Mouse (Mus musculus) intestine, embryonic 14.5 days (tissue): ENCODE results near the gene Tubgcp6. TPM values are rescaled to one million over a fixed set of nuclear protein-coding genes. Genes with fewer than 3 reads are reported as not detected.

ENCODE experiments used
- ATAC-seq: fragments of 200-750 bp; cut with Nextera tagmentation; replicated peaks from 2 replicates; pipeline ENCODE4 v1.8.0; 2017; ENCODE audit warnings: low read depth, moderate number of reproducible peaks, moderate TSS enrichment, moderate library complexity; ENCODE audit not compliant: low FRiP score, low TSS enrichment
- DNase-seq: peaks from one replicate; pipeline ENCODE4 v3.0.0-alpha.2; 2018; ENCODE audit warnings: low spot score
- H3K27ac ChIP-seq: fragments of 300-500 bp; sonication (generic); 2 replicates; pipeline ENCODE4 v1.5.1; 2014; ENCODE audit warnings: low read depth, mild to moderate bottlenecking, control low read depth
- H3K27me3 ChIP-seq: fragments of 300-500 bp; sonication (generic); replicated peaks from 2 replicates; pipeline ENCODE4 v1.6.1; 2014; ENCODE audit warnings: low read length, control low read depth; ENCODE audit not compliant: control insufficient read depth, insufficient read depth
- H3K36me3 ChIP-seq: fragments of 300-500 bp; sonication (generic); 2 replicates; pipeline ENCODE4 v1.6.1; 2014; ENCODE audit warnings: low read length, control low read depth; ENCODE audit not compliant: control insufficient read depth, insufficient read depth
- H3K4me1 ChIP-seq: fragments of 300-500 bp; sonication (generic); replicated peaks from 2 replicates; pipeline ENCODE4 v1.6.1; 2014; ENCODE audit warnings: low read length, control low read depth, mixed read lengths; ENCODE audit not compliant: control insufficient read depth, insufficient read depth
- H3K4me2 ChIP-seq: fragments of 300-500 bp; sonication (generic); 2 replicates; pipeline ENCODE4 v1.6.1; 2014; ENCODE audit warnings: low read length
- H3K4me3 ChIP-seq: fragments of 300-500 bp; sonication (generic); 2 replicates; pipeline ENCODE4 v1.5.1; 2014; ENCODE audit warnings: low read depth, low read length, control low read depth, mixed read lengths
- H3K9ac ChIP-seq: fragments of 300-500 bp; sonication (generic); 2 replicates; pipeline ENCODE4 v1.6.1; 2014; ENCODE audit warnings: mild to moderate bottlenecking, low read length
- H3K9me3 ChIP-seq: fragments of 300-500 bp; sonication (generic); 2 replicates; pipeline ENCODE4 v1.6.1; 2016; ENCODE audit warnings: low read length, control low read depth; ENCODE audit not compliant: control insufficient read depth
- WGBS: fragments of 180-500 bp; shearing (Covaris S2); extraction: QIAGEN DNeasy Blood & Tissue Kit; methylation state at CpG from one replicate; pipeline ENCODE4 v1.1.7; 2014; 5-methylcytosine and 5-hydroxymethylcytosine counted together
- polyA plus RNA-seq: library from polyadenylated mRNA; unstranded; fragments of >200 nt; fragmentation: Nextera tagmentation; extraction: Ambion mirVana; gene quantifications from 2 replicates; pipeline ENCODE4 v1.2.1, GENCODE M21; 2014

The Tubgcp6 gene
- polyA plus RNA-seq, 1 experiment from 2014 or later = 16.0 TPM

GRCm38 (mm10) chr15:89127364-89127940, 4.5 kb upstream of the Tubgcp6 start:
- H3K9me3 ChIP-seq = no peaks in the 10 kb centered on the region
- 83% methylated on average over 8 of the region's 8 CpGs for WGBS
- H3K27ac ChIP-seq = no peak overlapping the region
- DNase-seq = no peak
- no peak overlapping the region for H3K9ac ChIP-seq
- H3K27me3 ChIP-seq = no peaks in the 10 kb centered on the region
- H3K36me3 ChIP-seq = 0 out of 2 replicates have a peak, but pooled peaks cover 11% of the 10 kb centered on the region
- no peak for ATAC-seq
- peaks cover 16% of the 10 kb centered on the region for H3K4me1 ChIP-seq
- H3K4me3 ChIP-seq = 0 out of 2 replicates have a peak overlapping the region, but pooled peaks have one; percentile 71
- H3K4me2 ChIP-seq = peak overlapping the region; percentile 82

- Histone ChIP-seq H3K4me2 (no peak overlapping the region), H3K27me3 (no peaks in the 10 kb centered on the region), H3K4me3 (no peak overlapping the region), H3K9ac (no peak overlapping the region), H3K27ac (no peak overlapping the region), H3K9me3 (no peaks in the 10 kb centered on the region), H3K4me1 (peaks cover 22% of the 10 kb centered on the region), H3K36me3 (0 out of 2 replicates have a peak, but pooled peaks cover 11% of the 10 kb centered on the region)
- 87% methylated on average over 8 of the region's 8 CpGs for WGBS
- DNase-seq = no peak
- no peak for ATAC-seq
Measured at GRCm38 (mm10) chr15:89126622-89127021, 3.7 kb upstream of the Tubgcp6 start.

GRCm38 (mm10) chr15:89125351-89125750, 2.4 kb upstream of the Tubgcp6 start:
- no peak overlapping the region for H3K4me2 ChIP-seq
- no peak overlapping the region for H3K9ac ChIP-seq
- H3K36me3 ChIP-seq = peaks cover 11% of the 10 kb centered on the region; the same call in 1 of the 2 replicates
- DNase-seq = no peak
- no peak overlapping the region for H3K4me3 ChIP-seq
- H3K9me3 ChIP-seq = no peaks in the 10 kb centered on the region
- peaks cover 31% of the 10 kb centered on the region for H3K4me1 ChIP-seq
- 93% methylated on average over 9 of the region's 9 CpGs for whole genome bisulfite sequencing
- no peak overlapping the region for H3K27ac ChIP-seq
- no peaks in the 10 kb centered on the region for H3K27me3 ChIP-seq
- ATAC-seq = no peak

GRCm38 (mm10) chr15:89124312-89124711, 1.4 kb upstream of the Tubgcp6 start:
- Histone ChIP-seq H3K27me3 (no peaks in the 10 kb centered on the region), H3K4me2 (no peak overlapping the region), H3K4me1 (peaks cover 34% of the 10 kb centered on the region), H3K36me3 (peaks cover 11% of the 10 kb centered on the region; the same call in 1 of the 2 replicates), H3K9ac (no peak overlapping the region), H3K27ac (no peak overlapping the region), H3K4me3 (no peak overlapping the region), H3K9me3 (no peaks in the 10 kb centered on the region)
- WGBS = 91% methylated on average over 3 of the region's 3 CpGs
- ATAC-seq (no peak), DNase-seq (no peak)

- peaks cover 11% of the 10 kb centered on the region; the same call in 1 of the 2 replicates for H3K36me3 ChIP-seq
- ATAC-seq (0 out of 2 replicates have a peak, but pooled peaks have one; percentile 6), DNase-seq (peak; percentile 57)
- H3K4me3 ChIP-seq = peak overlapping the region; percentile 94
- peaks cover 34% of the 10 kb centered on the region for H3K4me1 ChIP-seq
- peak overlapping the region; percentile 86 for H3K9ac ChIP-seq
- no peaks in the 10 kb centered on the region for H3K27me3 ChIP-seq
- peak overlapping the region; percentile 45; the same call in 1 of the 2 replicates for H3K27ac ChIP-seq
- H3K9me3 ChIP-seq = no peaks in the 10 kb centered on the region
- 32% methylated on average over 11 of the region's 11 CpGs for WGBS
- H3K4me2 ChIP-seq = peak overlapping the region; percentile 88
Measured at GRCm38 (mm10) chr15:89123595-89123994, 683 bp upstream of the Tubgcp6 start.

- no peaks in the 10 kb centered on the region for H3K9me3 ChIP-seq
- H3K4me1 ChIP-seq = peaks cover 18% of the 10 kb centered on the region
- peaks cover 42% of the 10 kb centered on the region for H3K36me3 ChIP-seq
- H3K9ac ChIP-seq = no peak overlapping the region
- H3K4me3 ChIP-seq = no peak overlapping the region
- H3K4me2 ChIP-seq = no peak overlapping the region
- ATAC-seq = no peak
- no peak overlapping the region for H3K27ac ChIP-seq
- no peaks in the 10 kb centered on the region for H3K27me3 ChIP-seq
- no peak for DNase-seq
Measured at GRCm38 (mm10) chr15:89118007-89118406, 4.9 kb downstream of the Tubgcp6 start.

GRCm38 (mm10) chr15:89110147-89110546, 12.8 kb downstream of the Tubgcp6 start:
- DNase-seq (no peak), ATAC-seq (no peak)
- peaks cover 95% of the 10 kb centered on the region for H3K36me3 ChIP-seq
- no peak overlapping the region for H3K4me2 ChIP-seq
- H3K4me1 ChIP-seq = no peaks in the 10 kb centered on the region
- H3K27ac ChIP-seq = no peak overlapping the region
- H3K9ac ChIP-seq = no peak overlapping the region
- H3K4me3 ChIP-seq = no peak overlapping the region
- WGBS = 79% methylated on average over 9 of the region's 9 CpGs
- H3K9me3 ChIP-seq = no peaks in the 10 kb centered on the region
- no peaks in the 10 kb centered on the region for H3K27me3 ChIP-seq

GRCm38 (mm10) chr15:89106976-89107375, 15.9 kb downstream of the Tubgcp6 start:
- Histone ChIP-seq H3K9ac (no peak overlapping the region), H3K4me3 (no peak overlapping the region), H3K27me3 (no peaks in the 10 kb centered on the region), H3K36me3 (peaks cover 95% of the 10 kb centered on the region), H3K27ac (no peak overlapping the region), H3K4me1 (no peaks in the 10 kb centered on the region), H3K9me3 (no peaks in the 10 kb centered on the region), H3K4me2 (no peak overlapping the region)
- DNase-seq = no peak
- WGBS = 95% methylated on average over 1 of the region's 1 CpGs
- ATAC-seq = no peak

- no peaks in the 10 kb centered on the region for H3K27me3 ChIP-seq
- H3K4me2 ChIP-seq = no peak overlapping the region
- WGBS = 91% methylated on average over 13 of the region's 13 CpGs
- DNase-seq = no peak
- no peaks in the 10 kb centered on the region for H3K4me1 ChIP-seq
- no peak overlapping the region for H3K27ac ChIP-seq
- H3K9ac ChIP-seq = no peak overlapping the region
- no peak for ATAC-seq
- peaks cover 95% of the 10 kb centered on the region for H3K36me3 ChIP-seq
- H3K9me3 ChIP-seq = no peaks in the 10 kb centered on the region
- no peak overlapping the region for H3K4me3 ChIP-seq
Measured at GRCm38 (mm10) chr15:89106073-89106472, 16.8 kb downstream of the Tubgcp6 start.
